Mouse (Mus musculus) Patski (cell line): ENCODE results near the gene Poll. TPM values are rescaled to one million over a fixed set of nuclear protein-coding genes. Genes with fewer than 3 reads are reported as not detected.

Experiments
- ATAC-seq: fragments of 100-300 bp; one replicate; pipeline ENCODE4 v1.8.0; 2021
- CTCF ChIA-PET: fragments of 350-600 bp; sonication (Branson Sonifier 250); formaldehyde crosslinking; loops from one replicate; lab custom pipeline; 2022; ENCODE audit warnings: inconsistent platforms; lab: Charles Lee
- POLR2A ChIA-PET: fragments of 350-600 bp; sonication (Branson Sonifier 250); formaldehyde crosslinking; loops from one replicate; lab custom pipeline; 2022; ENCODE audit warnings: antibody characterized with exemption, inconsistent platforms; lab: Charles Lee
- DNase-seq: peaks from one replicate; pipeline ENCODE4 v3.0.0-alpha.2; 2011; ENCODE audit warnings: low read depth, low spot score
- H3K27me3 ChIP-seq: fragments of 371-371 bp; one replicate; pipeline ENCODE4 v1.5.1; 2021
- CTCF ChIP-seq: fragments of 100-300 bp; IDR thresholded peaks from one replicate; pipeline ENCODE4 v1.5.1; 2021
- in situ Hi-C: fragments of 300-500 bp; cut with MboI; formaldehyde crosslinking; loops from 3 replicates; pipeline ENCODE4 v1.11.1; 2018; ENCODE audit warnings: low pct_unique_long_range_greater_than_20kb, mixed read lengths
- polyA plus RNA-seq: library from polyadenylated mRNA; unstranded; gene quantifications from one replicate; pipeline ENCODE4 v1.2.3, GENCODE M21; 2021

Poll gene
- polyA plus RNA-seq, 1 experiment from 2014 or later: 21.3 TPM

- in situ Hi-C loops: no loop called here
- ATAC-seq (no peak), DNase-seq (no peak)
- CTCF ChIA-PET: interaction anchor here (1.3 kb wide), 1 partner anchor 18 kb away, joined by 4 read pairs; no protein-coding TSS in a partner anchor
- POLR2A ChIA-PET: no interaction called here
- TF ChIP-seq CTCF: no peak
- H3K27me3 ChIP-seq: no peaks in the 10 kb centered on the region
Observed at GRCm38 (mm10) chr19:45527382-45527781, 32.9 kb downstream of the Poll start.

- CTCF ChIA-PET: interaction anchor here (0.7 kb wide), 1 partner anchor 26 kb away, joined by 3 read pairs; no protein-coding TSS in a partner anchor
- no peaks in the 10 kb centered on the region for H3K27me3 ChIP-seq
- POLR2A ChIA-PET: no interaction called here
- TF ChIP-seq CTCF: no peak
- in situ Hi-C loops: no loop called here
- ATAC-seq: no peak
- no peak for DNase-seq
Observed at GRCm38 (mm10) chr19:45516264-45516663, 44.1 kb downstream of the Poll start.

- ATAC-seq: no peak
- in situ Hi-C loops: no loop called here
- no peak for DNase-seq
- no peak for TF ChIP-seq CTCF
- ChIA-PET POLR2A (no interaction called here), CTCF (interaction anchor here (0.7 kb wide), 1 partner anchor 26 kb away, joined by 3 read pairs; no protein-coding TSS in a partner anchor)
- H3K27me3 ChIP-seq: no peaks in the 10 kb centered on the region
Observed at GRCm38 (mm10) chr19:45515341-45515740, 45.0 kb downstream of the Poll start.

GRCm38 (mm10) chr19:45511406-45511805 lies 48.9 kb downstream of the Poll start:
- no peaks in the 10 kb centered on the region for H3K27me3 ChIP-seq
- ATAC-seq (no peak), DNase-seq (no peak)
- in situ Hi-C loops: no loop called here
- no peak for TF ChIP-seq CTCF
- ChIA-PET CTCF (no interaction called here), POLR2A (interaction anchor here (1.5 kb wide), 1 partner anchor 13 kb away, joined by 4 read pairs; no protein-coding TSS in a partner anchor)

GRCm38 (mm10) chr19:45510680-45511079 lies 49.7 kb downstream of the Poll start:
- ATAC-seq (no peak), DNase-seq (no peak)
- TF ChIP-seq CTCF: no peak
- in situ Hi-C loops: no loop called here
- CTCF ChIA-PET: no interaction called here
- H3K27me3 ChIP-seq: no peaks in the 10 kb centered on the region
- POLR2A ChIA-PET: interaction anchor here (1.5 kb wide), 1 partner anchor 14 kb away, joined by 4 read pairs; no protein-coding TSS in a partner anchor

- POLR2A ChIA-PET: interaction anchor here (1.0 kb wide), 1 partner anchor 49 kb away, joined by 3 read pairs; no protein-coding TSS in a partner anchor
- H3K27me3 ChIP-seq: no peaks in the 10 kb centered on the region
- CTCF ChIA-PET: interaction anchor here (1.1 to 1.4 kb wide), 4 partner anchors 14 to 30 kb away, joined by 3 to 4 read pairs (median 4); no protein-coding TSS in a partner anchor
- no peak for TF ChIP-seq CTCF
- in situ Hi-C loops: no loop called here
- ATAC-seq: no peak
- DNase-seq: no peak
Observed at GRCm38 (mm10) chr19:45507531-45507930, 52.8 kb downstream of the Poll start.

GRCm38 (mm10) chr19:45505446-45505845 lies 54.9 kb downstream of the Poll start:
- no peaks in the 10 kb centered on the region for H3K27me3 ChIP-seq
- CTCF ChIA-PET: no interaction called here
- TF ChIP-seq CTCF: no peak
- in situ Hi-C loops: no loop called here
- ATAC-seq (no peak), DNase-seq (no peak)
- POLR2A ChIA-PET: no interaction called here

Other genes with a start within 250 kb of the Poll start
- gene Btrc, start 196.8 kb downstream of the Poll start, polyA plus RNA-seq: 42.1 TPM
- 71.7 TPM for gene Gm17018, start 84 bp upstream of the Poll start, polyA plus RNA-seq
- 39.2 TPM for gene Fbxw4, start 99.8 kb upstream of the Poll start, polyA plus RNA-seq
- gene Fgf8, start 182.4 kb upstream of the Poll start, polyA plus RNA-seq: 0.13 TPM
- gene Npm3, start 189.1 kb upstream of the Poll start, polyA plus RNA-seq: 71.3 TPM
- gene Mgea5, start 223.3 kb upstream of the Poll start, polyA plus RNA-seq: 86.3 TPM